Mouse (Mus musculus): ENCODE results near the gene Sync. TPM values are rescaled to one million over a fixed set of nuclear protein-coding genes. Genes with fewer than 3 reads are reported as not detected.
A peak's percentile ranks its signal among the peaks of the same experiment; 100 is the strongest.

Gene Sync
- polyA plus RNA-seq, 1 experiment from 2014 or later, result 1.2 TPM

GRCm38 (mm10) chr4:129296066-129296465 is 8.6 kb downstream of the Sync start:
- Histone ChIP-seq H3K4me3 (no peak overlapping the region), H3K36me3 (no peaks in the 10 kb centered on the region), H3K27ac (peak overlapping the region; percentile 52; the same call in 1 of the 2 replicates), H3K27me3 (ENCODE audit: insufficient read depth, poor library complexity, severe bottlenecking) (peaks cover 28% of the 10 kb centered on the region), H3K9me3 (no peaks in the 10 kb centered on the region), H3K4me1 (peaks cover 44% of the 10 kb centered on the region)
- DNase-seq (ENCODE audit: low spot score), result no peak
- WGBS, result 47% methylated on average over 7 of the region's 7 CpGs

GRCm38 (mm10) chr4:129297724-129298123 is 10.3 kb downstream of the Sync start:
- H3K27ac ChIP-seq, result no peak overlapping the region
- 60% methylated on average over 4 of the region's 4 CpGs for WGBS

GRCm38 (mm10) chr4:129299121-129299520 is 11.7 kb downstream of the Sync start:
- Histone ChIP-seq H3K36me3 (no peaks in the 10 kb centered on the region), H3K9me3 (no peaks in the 10 kb centered on the region), H3K4me3 (no peak overlapping the region), H3K27ac (no peak overlapping the region), H3K27me3 (ENCODE audit: insufficient read depth, poor library complexity, severe bottlenecking) (peaks cover 2% of the 10 kb centered on the region; the same call in 1 of the 2 replicates), H3K4me1 (peaks cover 40% of the 10 kb centered on the region)
- no peak for DNase-seq (ENCODE audit: low spot score)
- WGBS, result 60% methylated on average over 10 of the region's 10 CpGs

More at GRCm38 (mm10) chr4:129297724-129298123, 10.3 kb downstream of the Sync start:
- no peaks in the 10 kb centered on the region for H3K9me3 ChIP-seq
- no peaks in the 10 kb centered on the region for H3K36me3 ChIP-seq
- peaks cover 16% of the 10 kb centered on the region for H3K27me3 ChIP-seq (ENCODE audit: insufficient read depth, poor library complexity, severe bottlenecking)
- peaks cover 44% of the 10 kb centered on the region for H3K4me1 ChIP-seq
- H3K4me3 ChIP-seq, result no peak overlapping the region
- no peak for DNase-seq (ENCODE audit: low spot score)

GRCm38 (mm10) chr4:129303401-129303800 is 16.0 kb downstream of the Sync start:
- Histone ChIP-seq H3K27ac (no peak overlapping the region), H3K4me1 (peaks cover 20% of the 10 kb centered on the region), H3K4me3 (no peak overlapping the region), H3K36me3 (peaks cover 28% of the 10 kb centered on the region), H3K27me3 (ENCODE audit: insufficient read depth, poor library complexity, severe bottlenecking) (no peaks in the 10 kb centered on the region), H3K9me3 (no peaks in the 10 kb centered on the region)
- 74% methylated on average over 5 of the region's 5 CpGs for WGBS
- DNase-seq (ENCODE audit: low spot score), result no peak

GRCm38 (mm10) chr4:129303816-129304215 is 16.4 kb downstream of the Sync start:
- Histone ChIP-seq H3K27me3 (ENCODE audit: insufficient read depth, poor library complexity, severe bottlenecking) (no peaks in the 10 kb centered on the region), H3K27ac (no peak overlapping the region), H3K4me3 (no peak overlapping the region), H3K4me1 (peaks cover 18% of the 10 kb centered on the region), H3K36me3 (peaks cover 32% of the 10 kb centered on the region), H3K9me3 (no peaks in the 10 kb centered on the region)
- 83% methylated on average over 9 of the region's 9 CpGs for WGBS
- no peak for DNase-seq (ENCODE audit: low spot score)

- Histone ChIP-seq H3K4me3 (no peak overlapping the region), H3K27me3 (ENCODE audit: insufficient read depth, poor library complexity, severe bottlenecking) (no peaks in the 10 kb centered on the region), H3K4me1 (peaks cover 13% of the 10 kb centered on the region), H3K9me3 (no peaks in the 10 kb centered on the region), H3K36me3 (peaks cover 37% of the 10 kb centered on the region), H3K27ac (no peak overlapping the region)
- DNase-seq (ENCODE audit: low spot score), result no peak
- 17% methylated on average over 1 of the region's 1 CpGs for WGBS
Measured at GRCm38 (mm10) chr4:129304306-129304705, 16.9 kb downstream of the Sync start.

GRCm38 (mm10) chr4:129307936-129308335 is 20.5 kb downstream of the Sync start:
- 92% methylated on average over 1 of the region's 1 CpGs for WGBS
- no peak for DNase-seq (ENCODE audit: low spot score)
- H3K27me3 ChIP-seq (ENCODE audit: insufficient read depth, poor library complexity, severe bottlenecking), result no peaks in the 10 kb centered on the region
- H3K4me1 ChIP-seq, result peaks cover 11% of the 10 kb centered on the region; the same call in 1 of the 2 replicates
- peaks cover 69% of the 10 kb centered on the region for H3K36me3 ChIP-seq
- H3K9me3 ChIP-seq, result no peaks in the 10 kb centered on the region
- H3K4me3 ChIP-seq, result no peak overlapping the region
- no peak overlapping the region for H3K27ac ChIP-seq

- no peak for DNase-seq (ENCODE audit: low spot score)
- no peak overlapping the region for H3K27ac ChIP-seq
- peaks cover 94% of the 10 kb centered on the region for H3K36me3 ChIP-seq
- H3K9me3 ChIP-seq, result no peaks in the 10 kb centered on the region
- H3K4me3 ChIP-seq, result no peak overlapping the region
- no peaks in the 10 kb centered on the region for H3K4me1 ChIP-seq
- H3K27me3 ChIP-seq (ENCODE audit: insufficient read depth, poor library complexity, severe bottlenecking), result no peaks in the 10 kb centered on the region
- 84% methylated on average over 3 of the region's 3 CpGs for WGBS
Measured at GRCm38 (mm10) chr4:129313886-129314285, 26.5 kb downstream of the Sync start.

GRCm38 (mm10) chr4:129320876-129321275 is 33.5 kb downstream of the Sync start:
- DNase-seq (ENCODE audit: low spot score), result no peak
- Histone ChIP-seq H3K36me3 (peaks cover 84% of the 10 kb centered on the region), H3K27me3 (ENCODE audit: insufficient read depth, poor library complexity, severe bottlenecking) (no peaks in the 10 kb centered on the region), H3K4me3 (no peak overlapping the region), H3K4me1 (no peaks in the 10 kb centered on the region), H3K9me3 (no peaks in the 10 kb centered on the region), H3K27ac (no peak overlapping the region)
- 92% methylated on average over 1 of the region's 1 CpGs for WGBS

GRCm38 (mm10) chr4:129322042-129322441 is 34.6 kb downstream of the Sync start:
- WGBS, result 95% methylated on average over 5 of the region's 5 CpGs
- H3K27ac ChIP-seq, result no peak overlapping the region
- H3K36me3 ChIP-seq, result peaks cover 85% of the 10 kb centered on the region
- H3K4me3 ChIP-seq, result no peak overlapping the region
- no peak for DNase-seq (ENCODE audit: low spot score)
- H3K4me1 ChIP-seq, result 0 out of 2 replicates have a peak, but pooled peaks cover 3% of the 10 kb centered on the region
- no peaks in the 10 kb centered on the region for H3K27me3 ChIP-seq (ENCODE audit: insufficient read depth, poor library complexity, severe bottlenecking)
- no peaks in the 10 kb centered on the region for H3K9me3 ChIP-seq

- H3K9me3 ChIP-seq, result no peaks in the 10 kb centered on the region
- DNase-seq (ENCODE audit: low spot score), result no peak
- 0 out of 2 replicates have a peak, but pooled peaks cover 3% of the 10 kb centered on the region for H3K4me1 ChIP-seq
- no peak overlapping the region for H3K27ac ChIP-seq
- peaks cover 85% of the 10 kb centered on the region for H3K36me3 ChIP-seq
- H3K27me3 ChIP-seq (ENCODE audit: insufficient read depth, poor library complexity, severe bottlenecking), result no peaks in the 10 kb centered on the region
- no peak overlapping the region for H3K4me3 ChIP-seq
- 98% methylated on average over 1 of the region's 1 CpGs for WGBS
Measured at GRCm38 (mm10) chr4:129323491-129323890, 36.1 kb downstream of the Sync start.

GRCm38 (mm10) chr4:129324756-129325155 is 37.3 kb downstream of the Sync start:
- Histone ChIP-seq H3K4me3 (no peak overlapping the region), H3K27ac (no peak overlapping the region), H3K36me3 (peaks cover 84% of the 10 kb centered on the region), H3K4me1 (0 out of 2 replicates have a peak, but pooled peaks cover 3% of the 10 kb centered on the region), H3K9me3 (no peaks in the 10 kb centered on the region), H3K27me3 (ENCODE audit: insufficient read depth, poor library complexity, severe bottlenecking) (no peaks in the 10 kb centered on the region)
- DNase-seq (ENCODE audit: low spot score), result no peak
- 85% methylated on average over 1 of the region's 1 CpGs for WGBS

- Histone ChIP-seq H3K9me3 (no peaks in the 10 kb centered on the region), H3K36me3 (peaks cover 79% of the 10 kb centered on the region), H3K27ac (no peak overlapping the region), H3K27me3 (ENCODE audit: insufficient read depth, poor library complexity, severe bottlenecking) (no peaks in the 10 kb centered on the region), H3K4me1 (0 out of 2 replicates have a peak, but pooled peaks cover 7% of the 10 kb centered on the region), H3K4me3 (no peak overlapping the region)
- DNase-seq (ENCODE audit: low spot score), result no peak
- WGBS, result 81% methylated on average over 1 of the region's 1 CpGs
Measured at GRCm38 (mm10) chr4:129326191-129326590, 38.8 kb downstream of the Sync start.

GRCm38 (mm10) chr4:129332846-129333245 is 45.4 kb downstream of the Sync start:
- Histone ChIP-seq H3K27ac (no peak overlapping the region), H3K27me3 (ENCODE audit: insufficient read depth, poor library complexity, severe bottlenecking) (no peaks in the 10 kb centered on the region), H3K36me3 (peaks cover 53% of the 10 kb centered on the region), H3K4me1 (peaks cover 32% of the 10 kb centered on the region), H3K9me3 (no peaks in the 10 kb centered on the region), H3K4me3 (peak overlapping the region; percentile 98)
- DNase-seq (ENCODE audit: low spot score), result no peak
- WGBS, result 55% methylated on average over 1 of the region's 1 CpGs
